Mouse (Mus musculus) cerebellum, adult 8-10 months (tissue): Measurements from ENCODE around the gene Itpkc.

Experiments used
- DNase-seq: peaks from one replicate; pipeline ENCODE4 v3.0.0; 2022

Gene Itpkc

DNA sequence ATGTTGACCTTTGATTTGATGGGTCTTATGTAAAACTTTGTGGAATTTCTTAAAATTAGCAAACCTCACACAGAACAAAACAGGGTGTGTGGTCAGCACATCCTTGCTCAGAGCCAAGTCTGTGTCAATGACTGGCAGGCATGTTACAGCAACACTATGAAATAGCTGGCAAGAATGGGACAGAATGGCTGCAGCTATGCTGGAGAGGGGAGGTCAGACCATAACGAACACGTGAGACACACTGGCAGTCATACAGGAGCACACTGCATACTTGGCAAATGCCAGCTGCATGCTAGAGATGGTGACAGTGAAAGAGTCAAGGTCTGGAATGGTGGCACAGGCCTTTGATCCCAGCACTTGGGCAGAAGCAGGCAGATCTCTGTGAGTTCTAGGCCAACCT, 7.3 kb upstream of the Itpkc start:
- no peak for DNase-seq

DNA sequence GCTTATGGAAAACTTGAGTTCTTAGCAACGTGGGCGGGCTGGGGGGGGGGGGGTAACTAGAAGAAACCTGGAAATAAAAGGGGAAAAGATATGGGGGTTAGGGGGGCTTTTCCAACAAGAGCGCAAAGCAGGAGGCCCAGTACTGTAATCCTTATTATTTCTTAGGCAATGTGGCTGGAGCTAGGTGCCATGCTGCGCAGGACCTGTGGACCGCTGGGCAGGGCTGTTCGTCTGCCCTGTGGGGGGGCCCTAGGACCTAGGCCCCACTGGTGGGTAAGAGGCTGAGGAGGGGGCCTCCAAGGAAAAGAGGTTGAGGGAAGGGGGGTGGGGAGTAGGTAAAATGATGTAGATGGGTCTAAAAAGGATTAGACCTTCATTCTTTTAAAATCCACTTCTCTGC, 4.8 kb upstream of the Itpkc start:
- DNase-seq, result no peak

DNA sequence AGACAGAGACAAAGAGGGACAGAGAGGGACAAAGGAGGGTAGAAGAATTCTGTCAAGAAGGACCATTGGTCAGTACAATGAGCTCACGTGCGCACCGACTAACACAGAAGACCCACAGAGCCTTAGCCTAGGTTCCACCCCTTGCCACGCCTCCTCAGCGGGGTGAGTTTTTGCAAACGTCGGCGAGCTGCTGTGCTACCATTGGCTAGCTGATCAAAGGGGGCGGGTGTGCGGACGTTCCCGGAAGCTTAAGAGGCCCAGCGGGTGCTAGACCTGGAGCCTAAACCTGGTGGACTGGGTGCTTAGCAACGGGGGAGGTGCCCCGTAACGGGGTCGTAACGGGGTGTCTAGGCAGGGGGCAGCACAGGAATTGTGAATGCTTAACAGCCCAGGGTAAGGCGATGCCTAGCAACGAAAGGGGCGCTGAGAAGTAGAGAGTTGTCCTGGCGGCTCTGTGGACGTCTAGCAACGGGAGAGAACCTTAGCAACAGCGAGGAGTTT, 4.4 kb upstream of the Itpkc start, which contains the start of gene Coq8b:
TSS of gene Coq8b (plus strand) at position 243 of the 501 bp plus-strand sequence.
- DNase-seq, result peak; percentile 88

DNA sequence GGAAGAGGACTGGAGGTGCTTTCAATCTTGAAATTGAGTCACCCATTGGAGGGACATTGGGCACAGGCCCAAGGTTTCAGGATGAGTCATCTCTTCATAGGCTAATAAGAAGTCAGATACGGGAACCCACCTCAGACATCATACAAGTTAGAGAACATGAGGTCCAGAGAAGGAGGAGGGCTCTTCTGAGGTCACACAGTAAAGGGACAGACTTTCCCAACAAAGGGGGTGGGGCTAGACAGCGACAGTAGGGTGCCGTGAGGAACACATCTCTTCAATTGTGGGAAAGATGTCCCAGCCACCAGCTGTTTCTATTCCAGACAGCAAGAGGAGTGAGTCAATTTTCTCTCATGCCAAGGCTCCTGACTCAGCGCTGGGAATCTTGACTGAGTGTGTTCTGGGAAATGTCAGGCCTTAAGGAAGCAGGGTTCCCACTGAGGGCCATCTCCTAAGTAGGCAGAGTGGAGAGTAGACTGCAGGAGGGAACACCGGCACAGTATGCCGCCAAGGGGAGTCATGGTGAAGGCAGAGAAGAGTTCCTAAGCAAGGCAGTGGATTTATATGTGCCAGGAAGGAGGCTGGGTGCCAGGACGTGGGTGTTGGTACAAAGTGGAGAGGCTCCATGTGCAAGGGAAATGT, 3.4 kb upstream of the Itpkc start:
- DNase-seq, result no peak

DNA sequence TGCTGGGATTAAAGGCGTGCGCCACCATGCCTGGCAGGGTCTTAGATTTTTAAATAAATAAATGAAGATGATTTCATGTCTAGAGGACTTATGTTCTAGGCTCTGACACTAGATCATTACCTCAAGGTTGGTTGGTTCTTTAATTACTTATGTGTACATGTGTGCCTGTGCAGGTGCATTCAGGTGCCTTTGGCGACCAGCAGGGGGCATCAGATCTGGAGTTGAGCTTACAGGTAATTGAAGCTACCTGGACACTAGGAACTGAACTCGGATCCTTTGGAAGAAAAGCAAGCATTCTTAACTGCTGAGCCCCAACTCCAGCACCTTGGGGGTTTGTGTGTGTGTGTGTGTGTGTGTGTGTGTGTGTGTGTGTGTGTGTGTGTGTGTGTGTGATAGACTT, 2.3 kb upstream of the Itpkc start:
- DNase-seq, result no peak

DNA sequence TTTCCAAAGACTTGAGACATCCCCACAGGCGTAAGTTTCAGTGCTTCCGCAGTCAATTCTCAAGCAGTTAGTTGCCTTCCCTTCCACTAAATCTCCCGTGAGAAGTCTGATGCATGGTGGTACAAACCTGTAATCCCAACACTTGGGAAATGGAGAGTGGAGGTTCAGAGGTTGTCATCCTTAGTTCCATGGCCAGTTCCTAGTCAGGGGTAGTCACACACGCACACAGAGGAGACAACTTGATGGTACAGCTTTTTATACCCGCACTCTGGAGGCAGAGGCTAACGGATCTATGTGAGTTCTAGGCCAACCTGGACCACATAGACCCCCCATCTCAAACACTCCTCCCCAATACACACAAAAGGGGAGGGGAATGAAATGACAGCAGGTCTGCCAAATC, 404 bp upstream of the Itpkc start:
- no peak for DNase-seq

DNA sequence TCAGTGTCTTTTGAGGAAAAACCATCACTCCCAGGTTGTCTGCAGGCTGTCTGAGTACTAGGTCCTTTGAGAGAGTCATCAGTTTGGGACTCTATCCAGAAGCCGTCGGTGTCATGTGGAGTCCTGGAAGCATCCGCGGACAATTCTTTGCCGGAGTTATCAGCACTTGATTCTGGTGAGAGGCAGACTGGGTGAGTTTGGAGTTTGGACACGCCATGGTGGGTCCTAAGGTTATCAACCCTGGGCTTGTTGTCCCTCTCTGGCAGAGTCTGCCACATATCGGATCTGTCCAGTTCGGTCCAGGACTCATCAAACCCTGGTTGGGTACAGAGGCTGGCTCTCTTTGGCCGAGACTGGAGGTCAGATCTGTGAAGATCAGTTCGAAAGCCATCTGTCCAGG, 785 bp downstream of the Itpkc start:
- DNase-seq, result no peak

DNA sequence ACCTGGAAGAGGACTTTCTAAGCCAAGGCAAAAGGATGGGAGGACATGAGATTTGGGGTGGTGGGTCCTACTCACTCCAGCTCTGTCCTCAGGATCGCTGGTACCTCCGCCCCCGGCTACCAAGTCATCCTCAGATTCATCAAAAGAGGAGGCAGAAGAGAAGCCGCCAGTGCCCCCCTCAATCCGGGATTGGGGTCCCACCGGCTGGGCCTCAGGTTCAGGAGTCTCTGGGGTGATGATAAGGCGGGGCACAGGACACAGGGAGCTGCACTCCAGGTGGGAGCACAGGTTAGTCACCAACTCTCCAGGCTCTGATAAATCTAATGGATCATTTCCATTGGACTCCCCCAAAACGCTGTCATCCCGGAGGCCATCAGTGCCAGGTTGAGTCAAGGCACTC, 1.2 kb downstream of the Itpkc start:
- peak; percentile 44 for DNase-seq

DNA sequence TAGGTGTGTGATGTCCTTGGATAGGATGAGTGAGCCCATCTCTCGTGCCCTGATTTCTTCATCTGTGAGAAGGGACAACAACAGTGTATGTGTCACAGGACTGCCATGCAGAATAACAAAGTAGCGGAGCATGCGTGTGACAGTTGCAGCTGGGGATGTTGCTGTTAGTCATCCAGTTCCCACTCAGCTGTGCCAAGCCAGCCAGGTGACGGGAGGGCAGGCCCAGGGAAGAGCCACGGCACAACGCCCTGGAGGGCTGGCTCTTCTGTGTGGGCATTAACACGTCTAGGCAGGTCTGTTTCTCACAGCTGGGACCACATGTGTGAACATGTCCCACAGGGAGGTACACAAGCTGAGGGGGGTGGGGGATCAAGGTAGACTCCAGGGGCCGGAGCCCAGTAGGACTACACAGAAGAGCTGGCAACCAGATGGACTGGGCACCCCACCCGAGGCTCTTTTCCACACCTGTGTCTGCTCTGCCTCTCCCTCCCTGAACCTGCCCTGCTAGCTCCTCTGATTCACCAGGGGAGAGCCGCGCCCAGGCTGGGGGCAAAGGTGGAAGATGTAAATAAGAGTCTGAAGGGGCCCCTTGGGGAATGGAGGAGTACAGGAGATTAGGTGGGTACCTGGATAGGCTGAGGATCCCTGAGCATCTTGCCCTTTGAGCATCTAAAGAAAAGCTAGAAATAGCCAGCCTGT, 3.4 kb downstream of the Itpkc start:
- DNase-seq, result no peak

DNA sequence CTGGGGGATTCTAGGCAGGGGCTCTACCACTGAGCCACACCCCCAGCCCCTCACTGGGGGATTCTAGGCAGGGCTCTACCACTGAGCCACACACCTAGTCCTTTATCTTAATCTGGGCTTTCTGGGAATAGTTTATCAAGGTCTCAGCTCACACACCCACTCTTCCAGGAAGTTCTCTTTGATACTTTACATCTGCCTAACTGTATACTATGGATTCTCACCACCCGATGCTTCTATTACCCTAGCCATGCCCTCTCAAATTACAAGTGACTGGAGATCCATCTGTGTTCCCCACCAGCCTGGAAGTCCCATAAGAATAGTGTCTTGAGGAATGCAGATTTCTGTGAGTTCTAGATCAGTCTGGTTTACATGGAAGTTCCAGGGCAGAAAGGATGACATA, 5.9 kb downstream of the Itpkc start:
- DNase-seq, result no peak

DNA sequence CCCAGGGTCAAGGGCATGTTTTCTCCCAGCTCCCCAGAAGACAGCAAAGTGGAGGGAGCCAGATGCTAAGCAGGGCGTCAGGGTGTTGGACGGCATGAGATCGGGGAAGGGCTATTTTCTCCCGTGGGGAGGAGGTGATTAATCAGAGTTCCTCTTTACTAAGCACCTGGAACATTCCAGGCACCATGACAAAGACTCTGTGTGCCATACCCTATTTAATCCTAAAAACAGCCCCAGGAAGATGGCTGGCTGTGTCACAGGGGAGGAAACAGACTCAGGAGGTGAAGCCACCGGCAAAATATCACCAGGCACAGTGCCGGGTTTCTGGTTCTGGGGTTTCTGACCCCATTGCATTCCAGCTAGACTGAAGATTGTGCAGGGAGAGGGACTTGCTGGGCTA, 6.5 kb downstream of the Itpkc start:
- DNase-seq, result no peak

DNA sequence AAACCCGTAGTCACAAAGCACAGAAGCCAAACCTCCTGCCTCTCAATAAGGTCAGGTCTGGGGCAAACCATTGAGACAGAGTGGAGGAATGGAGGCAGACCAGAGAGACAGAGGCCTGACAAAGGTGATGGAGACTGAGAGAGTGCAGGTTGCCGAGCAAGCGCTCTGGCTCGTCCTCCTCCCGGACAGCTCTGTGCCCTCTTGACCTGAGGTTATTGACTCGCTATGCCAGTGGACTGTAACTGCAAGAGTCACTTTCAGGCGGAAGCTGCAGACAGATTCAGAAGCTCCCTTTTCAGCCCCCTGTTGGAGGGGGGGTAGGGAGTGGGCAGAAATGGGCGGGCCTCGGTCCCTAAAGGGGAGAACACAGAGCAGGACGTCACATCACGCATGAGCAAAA, 8.5 kb downstream of the Itpkc start:
- no peak for DNase-seq

DNA sequence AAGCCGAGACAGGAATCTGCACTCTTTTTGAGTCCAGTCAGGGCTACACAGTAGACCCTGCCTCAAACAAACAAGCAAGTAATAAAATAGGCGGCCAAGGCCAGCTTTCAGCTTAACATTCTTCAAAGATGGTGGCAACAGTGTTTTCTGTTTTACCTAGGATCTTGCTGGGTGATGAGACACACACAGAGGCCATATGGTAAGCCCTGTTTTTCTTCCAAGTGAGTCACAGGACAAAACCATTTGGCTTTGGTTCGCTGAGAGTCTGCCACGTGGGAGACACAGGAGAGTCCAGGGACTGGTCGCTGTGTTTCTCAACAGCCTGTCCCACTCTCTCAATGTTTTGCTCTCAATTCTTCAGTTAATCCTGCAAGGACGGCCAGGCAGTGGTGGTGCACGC, 9.9 kb downstream of the Itpkc start:
- peak; percentile 56 for DNase-seq

DNA sequence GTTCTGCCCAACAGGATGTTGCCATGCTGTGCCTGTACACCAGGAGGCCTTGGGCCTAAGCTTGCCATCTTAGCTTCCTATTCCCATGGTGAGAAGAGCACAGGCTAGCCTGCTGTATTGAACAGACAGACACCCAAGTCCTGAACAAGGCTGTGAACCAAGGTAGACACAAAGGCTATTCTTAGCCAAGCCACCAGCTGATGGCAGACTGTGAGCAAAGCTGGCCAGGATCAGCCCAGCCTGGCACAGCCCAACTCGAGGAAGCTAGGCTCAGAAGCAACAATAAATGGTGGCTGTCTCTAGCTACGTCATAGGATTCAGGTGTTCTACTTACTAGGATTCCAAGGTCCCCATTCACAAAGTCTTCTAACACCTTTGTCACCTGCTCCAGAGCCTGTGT, 15.8 kb downstream of the Itpkc start:
- DNase-seq, result no peak

DNA sequence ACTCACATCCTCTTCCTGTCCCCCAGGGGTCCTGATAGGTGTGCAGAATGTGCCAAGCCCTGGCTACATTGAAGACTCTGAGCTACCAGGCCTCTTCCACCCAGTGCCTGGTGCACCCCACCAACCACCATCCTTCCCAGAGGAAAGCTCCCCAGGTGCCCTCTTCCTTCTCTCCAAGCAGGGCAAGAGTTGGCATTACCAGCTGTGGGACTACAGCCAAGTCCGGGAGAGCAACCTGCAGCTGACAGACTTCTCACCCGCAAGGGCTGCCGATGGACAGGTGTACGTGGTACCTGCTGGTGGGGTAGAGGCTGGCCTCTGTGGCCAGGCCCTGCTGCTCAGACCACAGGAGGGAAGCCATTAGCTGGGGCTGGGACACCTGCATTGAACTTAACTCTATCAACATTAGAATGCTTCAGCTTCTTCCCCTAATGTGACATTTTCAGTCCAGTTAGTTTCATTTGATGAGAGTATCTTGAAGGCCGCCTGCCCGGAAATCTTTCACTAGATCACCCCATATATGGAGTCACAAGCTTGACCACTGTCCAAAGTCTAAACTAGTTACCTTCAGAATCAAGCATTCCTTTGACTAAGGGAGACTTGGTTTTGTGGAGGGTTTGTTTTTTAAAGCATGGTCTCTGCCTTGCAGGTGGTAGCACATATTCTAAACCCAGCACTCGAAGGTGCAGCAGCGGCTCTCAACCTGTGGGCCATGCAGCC, 24.6 kb downstream of the Itpkc start:
- DNase-seq, result no peak

DNA sequence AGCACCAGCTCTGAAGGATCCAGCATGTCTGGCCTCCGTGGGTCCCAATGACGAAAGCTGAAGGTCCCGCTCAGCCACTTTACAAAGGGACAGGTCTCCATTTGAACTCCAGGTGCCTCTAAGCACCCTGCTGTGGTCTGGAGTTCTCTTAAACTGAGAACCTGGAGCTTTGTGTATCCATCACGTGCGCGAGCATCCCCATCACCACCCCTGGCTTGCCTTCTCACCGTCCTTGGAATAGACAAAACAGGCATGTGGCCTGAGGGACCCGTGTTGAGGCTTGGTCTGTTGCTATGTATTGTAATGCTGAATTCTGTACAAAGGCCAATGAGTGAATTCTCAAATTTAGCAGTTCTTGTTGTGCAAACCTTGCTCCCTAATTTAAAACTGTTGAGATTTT, 29.7 kb downstream of the Itpkc start:
- DNase-seq, result no peak

DNA sequence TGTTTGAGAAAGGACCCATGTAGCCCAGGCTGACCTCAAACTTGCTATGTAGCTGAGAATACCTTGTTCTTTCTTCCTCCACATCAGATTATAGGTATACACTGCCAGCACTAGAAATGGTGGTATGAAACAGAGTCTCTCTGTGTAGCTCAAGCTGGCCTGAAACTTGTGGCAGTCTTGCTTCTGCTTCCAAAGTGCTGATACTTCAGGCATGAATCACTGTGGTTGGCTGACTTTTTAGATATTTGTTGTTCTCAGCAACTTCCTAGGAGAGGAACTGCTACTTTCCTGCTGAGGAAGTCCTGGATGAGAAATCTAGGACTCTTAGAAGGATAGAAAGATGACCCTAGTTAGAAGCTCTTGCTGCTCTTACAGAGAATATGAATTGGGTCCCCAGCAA, 30.1 kb downstream of the Itpkc start:
- no peak for DNase-seq

DNA sequence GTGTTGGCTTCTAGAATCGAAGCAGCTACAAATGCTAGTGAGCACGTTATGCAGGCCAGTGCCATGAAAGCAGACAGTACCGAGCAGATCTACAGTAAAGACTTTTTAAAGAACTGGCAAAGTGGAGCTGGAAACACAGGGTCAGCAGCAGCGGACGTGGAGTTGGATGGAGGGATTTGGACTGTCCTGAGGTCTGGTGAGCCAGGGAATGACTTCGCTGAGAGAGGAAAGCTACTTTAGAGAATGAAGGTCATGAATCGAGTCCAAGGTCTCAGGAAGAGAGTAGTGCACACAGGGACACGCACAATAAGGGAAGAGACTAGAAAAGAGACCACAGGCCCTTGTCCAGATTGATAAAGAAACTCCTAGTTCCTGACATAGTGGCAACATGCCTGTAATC, 30.8 kb downstream of the Itpkc start:
- no peak for DNase-seq

DNA sequence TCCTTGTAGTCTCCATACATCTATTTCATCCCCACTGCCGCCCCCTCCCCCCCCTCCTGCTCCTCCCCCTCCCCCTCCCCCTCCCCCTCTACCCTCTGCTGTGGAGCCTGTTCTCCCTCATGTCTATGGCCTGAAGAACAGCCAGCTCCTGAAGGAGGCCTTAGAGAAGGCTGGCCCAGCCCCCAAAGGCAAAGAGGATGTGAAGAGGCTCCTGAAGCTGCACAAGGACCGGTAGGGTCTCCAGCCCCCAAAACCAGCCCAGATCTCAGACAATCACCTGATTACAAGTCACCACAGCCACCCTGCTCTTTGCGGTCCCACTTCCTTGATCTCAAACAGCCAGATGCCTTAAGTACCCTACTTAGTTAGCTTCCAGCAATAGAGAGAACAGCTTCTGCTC, 31.3 kb downstream of the Itpkc start:
- DNase-seq, result no peak

DNA sequence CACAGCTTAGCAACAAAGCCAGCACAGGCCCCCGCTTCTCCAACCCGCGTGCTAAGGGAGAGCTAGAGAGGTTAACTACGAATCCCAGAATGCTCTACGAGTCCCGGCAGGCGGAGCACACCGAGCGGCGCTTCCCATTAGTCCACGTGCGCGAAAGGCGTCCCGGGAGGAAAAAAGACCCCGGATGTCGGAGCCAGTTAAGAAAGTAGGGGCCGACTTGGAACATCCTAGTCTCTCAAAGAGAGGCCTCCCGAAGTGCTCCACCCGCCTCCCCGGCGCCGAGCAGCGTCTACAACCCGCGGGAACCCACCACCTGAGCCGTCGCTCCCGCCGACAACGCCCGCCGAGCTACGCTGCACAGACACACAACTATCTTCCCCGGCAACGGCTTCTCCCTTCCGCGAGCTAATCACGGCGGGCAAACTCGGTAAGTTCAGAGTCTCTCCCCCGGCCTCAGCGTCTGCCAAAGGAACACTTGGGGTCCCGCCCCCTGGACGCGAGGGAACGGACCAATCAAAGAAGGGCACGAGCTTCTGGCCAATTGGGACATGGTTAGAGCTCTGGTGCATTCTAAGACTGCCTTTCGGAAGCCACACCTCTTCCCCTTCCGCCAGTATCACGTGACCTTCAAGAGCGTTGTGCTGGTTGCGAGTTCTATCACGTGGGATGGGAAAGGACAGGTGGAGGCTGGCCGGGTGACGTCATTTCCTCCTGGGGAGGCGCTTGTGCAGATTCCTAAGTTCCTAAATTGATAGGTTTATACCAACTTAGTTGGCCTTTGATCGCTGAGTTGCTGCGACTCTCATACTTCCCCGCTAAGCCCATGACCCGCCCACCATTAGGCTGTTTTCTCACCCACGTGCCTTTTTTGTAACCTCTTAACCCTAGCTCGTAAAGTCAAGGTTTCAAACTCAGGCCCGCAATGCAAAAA, 32.5 kb downstream of the Itpkc start, which contains the start of the genes BC024978 and Snrpa:
TSS of gene BC024978 (plus strand) at position 101 of the 931 bp plus-strand sequence.
TSS of gene Snrpa (minus strand) at position 591 of the 931 bp plus-strand sequence.
- peak; percentile 91 for DNase-seq

DNA sequence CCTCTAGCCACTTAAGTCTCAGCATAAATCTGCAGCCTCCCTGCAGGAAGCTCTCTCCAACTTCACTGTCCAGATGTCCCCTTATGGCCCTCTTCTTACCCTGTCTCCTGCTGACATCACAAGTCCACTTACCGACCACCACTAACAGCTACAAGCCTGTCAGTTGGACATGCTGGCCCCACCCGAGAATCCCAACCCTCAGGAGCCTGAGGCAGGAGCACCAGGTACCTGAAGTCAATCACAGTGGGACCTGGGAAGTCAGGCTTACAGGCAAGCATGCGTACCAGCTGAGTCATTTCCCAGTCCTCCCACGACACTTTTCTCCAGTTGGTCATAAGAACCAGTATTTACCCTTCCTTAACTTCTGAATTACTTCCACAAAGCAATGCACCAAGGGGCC, 34.7 kb downstream of the Itpkc start:
- DNase-seq, result no peak

DNA sequence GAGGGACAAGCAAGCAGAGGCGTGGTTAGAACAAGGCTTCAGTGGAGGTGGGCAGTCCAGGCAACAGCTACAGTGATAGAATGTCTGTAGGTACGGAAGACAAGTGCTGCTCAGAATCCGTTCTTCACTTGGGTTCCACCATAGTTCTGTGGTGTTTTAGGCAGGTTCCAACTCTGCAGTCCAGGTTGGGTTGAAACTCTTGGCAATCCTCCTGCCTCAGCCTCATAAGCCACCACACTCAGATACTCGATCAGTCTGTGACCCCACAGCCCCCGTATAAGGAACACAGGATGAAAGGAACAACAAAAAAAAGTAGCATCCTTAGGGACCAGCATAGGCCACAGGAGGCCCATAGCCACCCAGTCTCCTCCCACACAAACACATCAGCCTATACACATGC, 36.0 kb downstream of the Itpkc start:
- no peak for DNase-seq
